Mouse (Mus musculus): ENCODE measurements around the gene Ugt1a7c. TPM values are rescaled to one million over a fixed set of nuclear protein-coding genes. Genes with fewer than 3 reads are reported as not detected.
"Not testable (repeated sequence)": the region's sequence is repeated elsewhere in the genome, so short reads cannot be mapped to it uniquely, and the experiment has no call there.

Ugt1a7c gene
- polyA plus RNA-seq (2016; fragmentation: Nextera tagmentation; extraction: Ambion mirVana), result 1.1 and 1.2 TPM in 2 replicates

DNA sequence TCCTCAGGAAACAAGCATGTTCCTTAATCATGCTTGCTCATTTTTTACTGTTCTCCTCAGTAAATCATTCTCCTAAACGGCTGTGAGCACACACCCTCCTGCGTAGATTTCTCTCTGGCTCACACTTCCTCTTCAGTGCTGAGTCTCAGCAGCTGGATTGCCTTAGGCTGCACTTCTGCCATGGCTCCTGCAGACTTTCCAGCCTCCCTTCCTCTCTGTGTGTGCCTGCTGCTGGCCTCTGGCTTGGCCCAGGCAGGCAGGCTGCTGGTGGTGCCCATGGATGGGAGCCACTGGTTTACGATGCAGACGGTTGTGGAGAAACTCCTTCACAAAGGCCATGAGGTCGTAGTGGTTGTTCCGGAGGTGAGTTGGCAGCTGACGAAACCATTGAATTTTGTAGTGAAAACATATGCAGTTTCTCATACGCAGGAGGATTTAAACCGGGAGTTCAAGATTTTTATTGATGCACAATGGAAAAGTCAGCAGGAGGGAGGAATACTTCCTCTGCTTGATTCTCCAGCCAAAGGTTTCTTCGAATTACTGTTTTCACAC, at the start of gene Ugt1a7c:
Gene Ugt1a7c, plus strand, starts transcription at position 122 of the 552 bp plus-strand sequence.
- Histone ChIP-seq H3K27me3 (replicated peaks) (no peaks in the 10 kb centered on the region), H3K4me2 (no peak within 1 kb of the TSS), H3K9ac (no peak within 1 kb of the TSS), H3K27ac (peak within 1 kb of the TSS; percentile 51; the same call in 1 of the 2 replicates), H3K9me3 (replicated peaks) (no peaks in the 10 kb centered on the region), H3K4me3 (no peak within 1 kb of the TSS), H3K36me3 (no peaks in the 10 kb centered on the region), H3K4me1 (no peaks in the 10 kb centered on the region)
- 46% methylated on average over 10 of the region's 10 CpGs for WGBS (ENCODE audit: insufficient replicate concordance)
- ATAC-seq, result no peak

DNA sequence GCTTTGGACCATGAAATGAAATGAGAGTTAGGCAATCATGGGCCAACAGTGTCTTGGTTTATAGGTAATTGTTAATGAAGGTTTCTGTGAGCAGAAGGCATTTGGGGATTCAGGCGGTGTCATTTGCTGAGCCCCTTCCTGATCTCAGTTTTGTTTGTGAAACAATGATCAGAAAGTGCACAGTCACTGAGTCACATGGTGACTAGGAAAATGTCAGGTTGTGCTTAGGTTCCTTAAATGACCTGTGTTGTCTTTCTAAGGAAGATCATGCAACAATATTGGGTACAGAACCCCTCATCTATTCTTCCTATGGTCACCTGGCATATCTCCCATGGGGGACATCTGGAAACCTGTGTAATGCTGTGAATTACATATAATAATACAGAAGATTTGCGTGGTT, 47.5 kb upstream of the Ugt1a7c start:
- 66% methylated on average over 2 of the region's 2 CpGs for WGBS (ENCODE audit: insufficient replicate concordance)
- not testable (repeated sequence) for H3K4me2 ChIP-seq; H3K9ac ChIP-seq; H3K27ac ChIP-seq; H3K27me3 ChIP-seq (replicated peaks); H3K4me3 ChIP-seq; H3K9me3 ChIP-seq (replicated peaks); H3K36me3 ChIP-seq; ATAC-seq; H3K4me1 ChIP-seq

DNA sequence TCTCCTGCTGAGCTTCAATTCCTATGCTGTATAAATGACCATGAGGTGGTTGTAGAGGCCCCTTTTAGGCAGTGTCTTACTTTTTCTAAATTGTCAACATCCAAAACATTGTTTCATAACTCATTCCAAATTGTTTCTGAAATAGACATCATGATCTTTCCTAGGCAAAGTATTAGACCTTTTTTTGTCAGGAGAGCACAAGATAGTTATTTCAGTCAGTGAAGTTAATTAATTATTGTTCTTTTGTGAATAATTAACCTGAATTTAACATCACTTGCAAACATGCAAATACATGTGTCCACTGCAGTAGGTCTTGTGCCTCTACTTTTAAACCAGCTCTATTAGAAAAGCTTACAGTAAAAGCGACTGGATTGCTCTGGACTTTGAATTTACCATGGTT, 39.8 kb upstream of the Ugt1a7c start, which contains the start of gene Ugt1a10:
Gene Ugt1a10, plus strand, starts transcription at position 301 of the 400 bp plus-strand sequence.
- no peak within 1 kb of the TSS for H3K9ac ChIP-seq
- H3K27me3 ChIP-seq (replicated peaks), result no peaks in the 10 kb centered on the region
- 34% methylated on average over 1 of the region's 1 CpGs for WGBS (ENCODE audit: insufficient replicate concordance)
- H3K4me1 ChIP-seq, result no peaks in the 10 kb centered on the region
- ATAC-seq, result no peak
- no peak within 1 kb of the TSS for H3K4me2 ChIP-seq
- H3K36me3 ChIP-seq, result no peaks in the 10 kb centered on the region
- no peaks in the 10 kb centered on the region for H3K9me3 ChIP-seq (replicated peaks)
- no peak within 1 kb of the TSS for H3K27ac ChIP-seq
- H3K4me3 ChIP-seq, result no peak within 1 kb of the TSS

DNA sequence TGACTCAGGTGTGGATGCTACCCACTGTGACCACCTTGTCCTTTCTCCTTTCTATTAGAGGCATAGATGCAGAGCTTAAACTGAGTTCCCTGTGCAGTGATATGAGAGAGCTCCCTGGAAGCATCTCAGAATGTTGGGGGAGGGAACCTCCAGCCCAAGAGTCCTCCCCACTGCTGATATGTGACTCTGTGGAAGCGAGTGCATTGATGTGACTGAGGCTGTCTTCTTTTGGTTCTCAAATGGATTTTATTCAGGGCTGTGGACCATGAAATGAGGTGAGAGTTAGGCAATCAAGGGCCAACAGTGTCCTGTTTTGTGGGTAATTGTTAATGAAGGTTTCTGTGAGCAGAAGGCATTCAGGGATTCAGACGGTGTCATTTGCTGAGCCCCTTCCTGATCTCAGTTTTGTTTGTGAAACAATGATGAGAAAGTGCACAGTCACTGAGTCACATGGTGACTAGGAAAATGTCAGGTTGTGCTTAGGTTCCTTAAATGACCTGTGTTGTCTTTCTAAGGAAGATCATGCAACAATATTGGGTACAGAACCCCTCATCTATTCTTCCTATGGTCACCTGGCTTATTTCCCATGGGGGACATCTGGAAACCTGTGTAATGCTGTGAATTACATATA, 28.3 kb upstream of the Ugt1a7c start:
- H3K27me3 ChIP-seq (replicated peaks); H3K4me2 ChIP-seq; H3K9me3 ChIP-seq (replicated peaks); H3K4me3 ChIP-seq; H3K9ac ChIP-seq; H3K4me1 ChIP-seq; H3K27ac ChIP-seq; ATAC-seq; H3K36me3 ChIP-seq: not testable (repeated sequence)
- 53% methylated on average over 1 of the region's 2 CpGs for WGBS (ENCODE audit: insufficient replicate concordance)

DNA sequence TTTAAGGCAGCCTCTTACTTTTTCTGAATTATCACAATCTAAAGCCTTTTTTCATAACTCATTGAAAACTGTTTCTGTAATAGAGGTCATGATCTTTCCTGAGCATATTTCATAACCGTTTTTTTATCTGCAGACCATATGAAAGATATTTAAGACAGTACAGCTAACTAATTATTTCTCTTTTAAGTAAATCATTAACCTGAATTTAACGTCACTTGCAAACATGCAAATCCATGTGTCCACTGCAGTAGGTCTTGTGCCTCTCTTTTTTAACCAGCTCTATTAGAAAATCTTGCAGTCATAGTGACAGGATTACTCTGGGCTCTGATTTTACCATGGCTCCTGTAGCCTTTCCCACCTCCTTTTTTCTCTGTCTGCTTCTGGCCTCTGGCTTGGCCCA, 24.4 kb upstream of the Ugt1a7c start, which contains the start of gene Ugt1a9:
Gene Ugt1a9, plus strand, starts transcription at position 306 of the 400 bp plus-strand sequence.
- H3K4me1 ChIP-seq, result no peaks in the 10 kb centered on the region
- no peak within 1 kb of the TSS for H3K27ac ChIP-seq
- H3K4me2 ChIP-seq, result no peak within 1 kb of the TSS
- H3K27me3 ChIP-seq (replicated peaks), result no peaks in the 10 kb centered on the region
- WGBS (ENCODE audit: insufficient replicate concordance), result 42% methylated on average over 2 of the region's 2 CpGs
- no peak within 1 kb of the TSS for H3K4me3 ChIP-seq
- H3K36me3 ChIP-seq, result no peaks in the 10 kb centered on the region
- H3K9ac ChIP-seq, result no peak within 1 kb of the TSS
- no peaks in the 10 kb centered on the region for H3K9me3 ChIP-seq (replicated peaks)
- ATAC-seq, result no peak

DNA sequence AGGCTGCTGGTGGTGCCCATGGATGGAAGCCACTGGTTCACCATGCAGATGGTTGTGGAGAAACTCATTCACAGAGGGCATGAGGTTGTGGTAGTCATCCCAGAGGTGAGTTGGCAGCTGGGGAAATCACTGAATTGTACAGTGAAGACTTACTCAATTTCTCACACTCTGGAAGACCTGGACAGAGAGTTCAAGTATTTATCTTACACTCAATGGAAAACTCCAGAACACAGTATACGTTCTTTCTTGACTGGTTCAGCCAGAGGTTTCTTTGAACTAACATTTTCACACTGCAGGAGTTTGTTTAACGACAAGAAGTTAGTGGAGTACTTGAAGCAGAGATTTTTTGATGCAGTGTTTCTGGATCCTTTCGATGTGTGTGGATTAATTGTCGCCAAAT, 24.0 kb upstream of the Ugt1a7c start:
- ATAC-seq, result no peak
- Histone ChIP-seq H3K36me3 (no peaks in the 10 kb centered on the region), H3K4me3 (no peak overlapping the region), H3K27ac (no peak overlapping the region), H3K4me2 (no peak overlapping the region), H3K4me1 (no peaks in the 10 kb centered on the region), H3K9me3 (replicated peaks) (no peaks in the 10 kb centered on the region), H3K27me3 (replicated peaks) (no peaks in the 10 kb centered on the region), H3K9ac (no peak overlapping the region)
- WGBS (ENCODE audit: insufficient replicate concordance), result 60% methylated on average over 4 of the region's 4 CpGs

DNA sequence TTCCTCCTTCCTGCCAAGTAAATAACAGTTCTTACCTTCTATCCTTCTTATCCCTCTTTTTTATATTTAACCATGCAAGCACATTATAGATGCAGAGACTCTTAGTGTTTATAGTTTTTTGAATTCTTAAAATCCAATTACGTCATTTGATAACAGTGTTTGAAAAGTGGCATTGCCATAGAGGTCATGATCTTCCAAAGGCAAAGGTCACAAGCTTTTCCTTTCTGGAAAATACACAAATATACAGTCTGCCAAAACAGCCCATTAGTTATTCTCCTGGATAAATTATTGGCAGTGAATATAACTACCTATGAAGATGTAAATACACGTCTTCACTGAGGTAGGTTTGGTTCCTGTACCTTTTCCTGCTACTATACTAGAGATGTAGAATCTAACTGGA, 20.4 kb upstream of the Ugt1a7c start:
- no peak overlapping the region for H3K9ac ChIP-seq
- H3K4me3 ChIP-seq, result no peak overlapping the region
- H3K4me2 ChIP-seq, result no peak overlapping the region
- H3K9me3 ChIP-seq (replicated peaks), result no peaks in the 10 kb centered on the region
- H3K4me1 ChIP-seq, result no peaks in the 10 kb centered on the region
- no peak overlapping the region for H3K27ac ChIP-seq
- ATAC-seq, result no peak
- H3K27me3 ChIP-seq (replicated peaks), result no peaks in the 10 kb centered on the region
- 72% methylated on average over 2 of the region's 2 CpGs for WGBS (ENCODE audit: insufficient replicate concordance)
- H3K36me3 ChIP-seq, result no peaks in the 10 kb centered on the region

DNA sequence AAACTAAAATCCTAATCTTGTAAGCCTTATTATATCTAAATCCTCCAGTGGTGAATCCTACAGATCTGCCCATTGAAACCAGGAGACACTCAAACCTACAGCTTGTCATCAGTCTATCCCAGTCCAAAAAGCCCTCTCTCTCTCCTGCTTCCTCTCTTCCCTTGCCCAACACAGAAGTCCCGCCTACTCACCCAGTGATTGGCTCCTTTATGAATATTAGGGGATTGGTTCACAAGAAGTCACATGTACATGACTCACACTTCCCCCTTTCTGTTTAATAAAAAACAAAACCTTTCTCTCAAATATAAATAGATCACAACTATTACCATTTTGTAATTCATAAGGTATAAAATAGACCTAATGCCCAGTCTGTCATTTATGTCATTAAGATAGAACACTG, 17.7 kb upstream of the Ugt1a7c start:
- Histone ChIP-seq H3K9me3 (replicated peaks) (no peaks in the 10 kb centered on the region), H3K9ac (no peak overlapping the region), H3K27ac (no peak overlapping the region), H3K4me3 (no peak overlapping the region), H3K27me3 (replicated peaks) (no peaks in the 10 kb centered on the region), H3K4me2 (no peak overlapping the region), H3K4me1 (no peaks in the 10 kb centered on the region), H3K36me3 (no peaks in the 10 kb centered on the region)
- 70% methylated on average over 1 of the region's 1 CpGs for WGBS (ENCODE audit: insufficient replicate concordance)
- ATAC-seq, result no peak

DNA sequence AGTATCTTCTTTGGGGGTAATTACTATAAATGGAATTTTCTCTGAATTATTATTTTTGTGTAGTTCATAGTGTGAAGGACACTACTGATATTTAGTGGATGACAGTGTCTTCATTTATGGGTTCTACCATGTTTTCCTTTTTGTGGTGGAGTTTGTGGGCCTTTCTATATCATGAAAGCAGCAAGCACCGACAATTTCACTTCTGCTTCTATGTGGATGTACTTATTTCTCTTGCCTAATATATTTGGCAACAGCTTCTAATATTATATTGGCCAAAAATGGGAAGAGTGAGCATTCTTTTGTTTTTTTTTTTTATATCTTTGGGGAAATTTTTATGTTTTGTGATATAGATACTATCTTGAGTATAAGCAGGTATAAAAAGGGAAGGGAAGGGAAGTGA, 13.2 kb upstream of the Ugt1a7c start:
- Histone ChIP-seq H3K4me2 (no peak overlapping the region), H3K9ac (no peak overlapping the region), H3K27ac (no peak overlapping the region), H3K9me3 (replicated peaks) (no peaks in the 10 kb centered on the region), H3K27me3 (replicated peaks) (no peaks in the 10 kb centered on the region), H3K36me3 (no peaks in the 10 kb centered on the region), H3K4me3 (no peak overlapping the region), H3K4me1 (no peaks in the 10 kb centered on the region)
- no peak for ATAC-seq
- WGBS (ENCODE audit: insufficient replicate concordance), result 69% methylated on average over 1 of the region's 1 CpGs

DNA sequence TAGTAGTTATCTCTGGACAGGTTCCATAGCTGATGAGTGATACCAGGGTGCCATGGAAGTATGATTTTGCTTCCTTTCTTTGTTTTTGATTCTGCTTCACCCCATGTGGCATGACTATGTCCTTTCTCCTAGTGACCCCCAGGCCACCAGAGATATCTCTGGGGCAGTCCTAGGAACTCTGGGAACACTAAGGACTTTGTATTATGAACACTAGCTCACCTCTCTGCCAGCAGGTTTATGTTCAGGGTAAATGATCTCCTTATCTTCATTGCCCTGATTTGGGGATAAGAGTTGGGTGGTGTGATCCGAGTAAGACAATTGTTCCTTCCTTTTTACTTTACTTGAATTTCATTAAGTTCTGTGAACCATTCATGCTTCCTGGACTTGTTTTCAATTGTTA, 8.7 kb upstream of the Ugt1a7c start:
- no peak for ATAC-seq
- Histone ChIP-seq H3K27ac (no peak overlapping the region), H3K4me1 (no peaks in the 10 kb centered on the region), H3K9ac (no peak overlapping the region), H3K9me3 (replicated peaks) (no peaks in the 10 kb centered on the region), H3K4me2 (no peak overlapping the region), H3K4me3 (no peak overlapping the region), H3K27me3 (replicated peaks) (no peaks in the 10 kb centered on the region), H3K36me3 (no peaks in the 10 kb centered on the region)
- 54% methylated on average over 1 of the region's 1 CpGs for WGBS (ENCODE audit: insufficient replicate concordance)

DNA sequence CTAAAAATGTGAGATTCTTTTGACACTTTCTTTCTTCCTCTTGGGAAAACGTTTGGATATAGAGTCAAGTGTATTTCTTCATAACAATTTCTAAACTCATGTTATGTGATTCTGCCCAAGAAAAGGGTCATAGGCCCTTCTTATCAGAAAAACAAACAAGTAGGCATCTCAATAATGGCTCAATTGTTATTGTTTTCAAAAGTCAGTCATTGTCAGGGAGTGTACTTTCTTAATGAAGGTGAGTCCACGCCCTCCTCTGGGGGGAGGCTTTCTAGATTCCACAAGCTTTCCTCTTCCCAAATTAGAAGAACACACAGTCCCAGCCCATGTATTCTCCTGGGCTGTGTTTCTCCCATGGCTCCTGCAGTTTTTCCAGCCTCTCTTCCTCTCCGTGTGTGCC, 7.3 kb upstream of the Ugt1a7c start, which contains the start of gene Ugt1a8:
Gene Ugt1a8, plus strand, starts transcription at position 301 of the 400 bp plus-strand sequence.
- ATAC-seq, result no peak

DNA sequence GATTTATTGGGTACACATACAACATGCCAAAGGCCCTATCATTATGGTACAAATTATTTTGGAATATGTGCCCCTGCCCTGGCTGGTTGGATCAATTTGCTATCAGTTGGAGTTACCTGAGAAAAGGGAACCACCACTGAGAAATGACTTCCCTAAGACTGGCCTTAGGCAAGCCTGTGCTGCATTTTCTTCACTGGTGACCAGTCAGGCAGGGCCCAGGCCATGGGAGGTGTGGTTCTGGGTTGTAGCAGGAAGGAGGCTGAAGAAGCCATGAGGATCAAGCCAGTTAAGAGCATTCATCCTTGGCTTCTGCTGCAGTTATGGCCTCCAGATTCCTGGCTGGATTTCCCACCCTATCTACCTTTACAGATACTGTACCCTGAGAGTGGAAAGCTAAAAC, 2.5 kb upstream of the Ugt1a7c start:
- no peak for ATAC-seq
- Histone ChIP-seq H3K4me2 (no peak overlapping the region), H3K9me3 (replicated peaks) (no peaks in the 10 kb centered on the region), H3K36me3 (no peaks in the 10 kb centered on the region), H3K4me3 (no peak overlapping the region), H3K9ac (no peak overlapping the region), H3K4me1 (no peaks in the 10 kb centered on the region), H3K27me3 (replicated peaks) (no peaks in the 10 kb centered on the region), H3K27ac (no peak overlapping the region)

More for the DNA sequence above, 7.3 kb upstream of the Ugt1a7c start, which contains the start of gene Ugt1a8:
- Histone ChIP-seq H3K9me3 (replicated peaks) (no peaks in the 10 kb centered on the region), H3K4me1 (no peaks in the 10 kb centered on the region), H3K4me2 (no peak within 1 kb of the TSS), H3K27ac (no peak within 1 kb of the TSS), H3K9ac (no peak within 1 kb of the TSS), H3K4me3 (no peak within 1 kb of the TSS), H3K27me3 (replicated peaks) (no peaks in the 10 kb centered on the region), H3K36me3 (no peaks in the 10 kb centered on the region)
- WGBS (ENCODE audit: insufficient replicate concordance), result 54% methylated on average over 3 of the region's 3 CpGs

DNA sequence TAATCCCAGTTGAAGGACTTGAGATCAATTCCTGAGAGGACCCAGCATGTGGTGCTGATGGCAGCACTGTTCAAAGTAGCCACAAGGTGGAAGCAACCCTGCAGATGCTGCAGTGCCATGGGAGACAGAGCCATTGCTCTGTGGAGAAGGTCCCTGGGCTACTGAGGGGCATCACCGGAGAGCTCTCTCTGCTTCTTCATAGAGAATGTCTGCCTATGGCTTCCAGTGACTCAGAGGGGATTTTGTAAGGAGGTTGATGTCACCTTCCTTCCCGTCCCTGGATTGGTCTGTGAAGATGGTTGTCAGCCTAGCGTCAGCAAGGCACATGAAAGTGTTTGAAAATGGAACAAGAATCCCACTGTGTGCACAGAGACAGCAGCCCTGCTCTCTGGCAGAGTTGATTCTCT, 589 bp upstream of the Ugt1a7c start:
- H3K27me3 ChIP-seq (replicated peaks); H3K36me3 ChIP-seq; ATAC-seq; H3K9me3 ChIP-seq (replicated peaks); H3K4me2 ChIP-seq; H3K4me3 ChIP-seq; H3K9ac ChIP-seq; H3K4me1 ChIP-seq: not testable (repeated sequence)
- 42% methylated on average over 3 of the region's 3 CpGs for WGBS (ENCODE audit: insufficient replicate concordance)
- H3K27ac ChIP-seq, result peak overlapping the region; percentile 51; the same call in 1 of the 2 replicates

All from liver, embryonic 12.5 days (tissue).